Mouse (Mus musculus) megakaryocyte, adult 5-6 weeks (primary cell): Measurements from ENCODE around the gene Gfral. TPM values are rescaled to one million over a fixed set of nuclear protein-coding genes. Genes with fewer than 3 reads are reported as not detected.

ENCODE experiments used
- ATAC-seq: 2 replicates; pipeline ENCODE4 v1.8.0; 2016; ENCODE audit warnings: mild to moderate bottlenecking, inconsistent platforms; ENCODE audit not compliant: poor library complexity, severe bottlenecking
- total RNA-seq, 2 experiments: library from RNA; stranded (forward) in 1 of 2; stranded (reverse) in 1 of 2; fragments of 153-499, 151-499 nt in 1 of 2; fragments of 221-1000, 200-1000 nt in 1 of 2; gene quantifications; 2 replicates each; pipeline versions ENCODE4 v1.2.3 to v1.2.4; 2015 to 2017

Gfral gene
- total RNA-seq (2015): not detected in 2 replicates
- total RNA-seq (2017): not detected in 2 replicates

- ATAC-seq: no peak
Measured at GRCm38 (mm10) chr9:76213557-76213956, at the start of gene Gfral. TSS of gene Gfral (minus strand) at chr9:76213657.

- no peak for ATAC-seq
Measured at GRCm38 (mm10) chr9:76257731-76258130, 44.3 kb upstream of the Gfral start.

GRCm38 (mm10) chr9:76252544-76252943 lies 39.1 kb upstream of the Gfral start:
- ATAC-seq: no peak

GRCm38 (mm10) chr9:76252109-76252508 lies 38.7 kb upstream of the Gfral start:
- ATAC-seq: no peak

GRCm38 (mm10) chr9:76242322-76242721 lies 28.9 kb upstream of the Gfral start:
- ATAC-seq: no peak

GRCm38 (mm10) chr9:76237946-76238345 lies 24.5 kb upstream of the Gfral start:
- no peak for ATAC-seq

- no peak for ATAC-seq
Measured at GRCm38 (mm10) chr9:76237243-76237642, 23.8 kb upstream of the Gfral start.

- peak; percentile 68 for ATAC-seq
Measured at GRCm38 (mm10) chr9:76236626-76237025, 23.2 kb upstream of the Gfral start.

- 0 out of 2 replicates have a peak, but pooled peaks have one; percentile 16 for ATAC-seq
Measured at GRCm38 (mm10) chr9:76235945-76236503, 22.6 kb upstream of the Gfral start.

GRCm38 (mm10) chr9:76234899-76235298 lies 21.4 kb upstream of the Gfral start:
- no peak for ATAC-seq

- ATAC-seq: no peak
Measured at GRCm38 (mm10) chr9:76230400-76230799, 16.9 kb upstream of the Gfral start.

- ATAC-seq: no peak
Measured at GRCm38 (mm10) chr9:76217178-76217975, 3.9 kb upstream of the Gfral start.

- ATAC-seq: no peak
Measured at GRCm38 (mm10) chr9:76214678-76215077, 1.2 kb upstream of the Gfral start.

GRCm38 (mm10) chr9:76196917-76197316 lies 16.5 kb downstream of the Gfral start:
- ATAC-seq: no peak

- no peak for ATAC-seq
Measured at GRCm38 (mm10) chr9:76179221-76179620, 34.2 kb downstream of the Gfral start.

GRCm38 (mm10) chr9:76172686-76173295 lies 40.7 kb downstream of the Gfral start:
- ATAC-seq: no peak

GRCm38 (mm10) chr9:76168355-76168754 lies 45.1 kb downstream of the Gfral start:
- no peak for ATAC-seq

- ATAC-seq: no peak
Measured at GRCm38 (mm10) chr9:76162446-76162845, 51.0 kb downstream of the Gfral start.

GRCm38 (mm10) chr9:76145593-76145992 lies 67.9 kb downstream of the Gfral start:
- no peak for ATAC-seq

GRCm38 (mm10) chr9:76138378-76139109 lies 74.9 kb downstream of the Gfral start:
- ATAC-seq: no peak

GRCm38 (mm10) chr9:76134042-76134441 lies 79.4 kb downstream of the Gfral start:
- ATAC-seq: no peak
